Mouse (Mus musculus): ENCODE results near the gene Pde10a. TPM values are rescaled to one million over a fixed set of nuclear protein-coding genes. Genes with fewer than 3 reads are reported as not detected.
A peak's percentile ranks its signal among the peaks of the same experiment; 100 is the strongest.

Pde10a gene
- polyA plus RNA-seq, 1 experiment: 2.4 TPM

DNA sequence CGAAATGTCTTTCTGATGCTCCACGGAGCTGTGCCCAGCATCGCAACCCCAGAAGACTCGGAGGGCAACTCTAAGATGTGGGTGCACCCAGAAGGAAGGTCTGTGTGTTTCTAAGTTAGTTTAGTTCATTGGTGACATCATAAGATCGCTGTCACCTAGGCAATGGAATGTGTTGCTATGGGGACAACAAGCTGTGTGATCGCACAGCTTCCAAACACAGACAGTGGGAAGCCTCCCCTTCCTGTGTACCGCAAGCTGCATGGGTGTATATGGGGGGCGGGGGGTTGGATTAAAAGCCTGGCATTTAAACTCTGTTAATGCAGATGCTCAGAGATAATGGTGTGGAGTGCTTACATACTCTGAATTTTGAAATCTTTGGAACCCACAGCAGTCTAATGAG lies 56.4 kb downstream of the Pde10a start:
- DNase-seq (ENCODE audit: low spot score): no peak

DNA sequence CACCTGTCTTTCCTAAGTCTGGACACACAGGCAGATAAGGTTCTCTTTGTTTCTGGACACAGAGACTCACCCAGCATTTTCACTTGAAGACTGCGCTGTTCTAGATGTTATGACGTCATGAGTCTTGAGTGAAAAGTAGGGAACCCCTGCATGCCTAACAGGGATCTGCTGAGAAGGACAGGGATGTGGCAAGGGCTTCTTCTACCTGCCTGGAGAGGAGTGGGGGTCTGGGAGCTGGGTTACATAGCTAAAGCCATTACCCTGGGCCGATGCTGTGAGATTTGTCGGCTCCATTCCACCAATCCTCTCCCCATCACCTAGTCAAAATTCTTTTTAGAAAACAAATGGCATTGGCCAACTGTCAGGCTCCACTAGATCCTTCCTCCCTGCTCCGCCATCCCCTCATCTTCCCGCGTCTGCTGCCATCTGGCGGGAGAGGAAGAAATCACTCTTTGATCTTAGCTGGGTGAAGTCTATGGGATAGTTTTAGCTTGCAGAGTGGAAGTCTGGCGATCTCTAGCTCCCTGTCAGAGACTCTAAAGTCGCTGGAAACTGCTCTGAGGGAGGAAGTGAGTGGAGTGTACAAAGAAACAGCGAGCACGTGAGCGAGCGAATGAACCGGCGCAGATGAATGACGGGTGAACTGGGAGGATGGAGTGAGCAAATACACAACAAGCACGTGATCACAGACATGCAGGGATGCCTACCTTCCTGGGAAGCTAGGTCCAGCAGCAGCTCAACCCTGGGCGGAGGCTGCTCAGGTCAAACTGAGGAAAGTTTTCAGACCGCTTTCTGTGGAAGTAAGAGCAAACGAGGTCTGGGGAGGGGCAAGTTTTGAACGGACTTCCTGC lies 67.5 kb downstream of the Pde10a start:
- peak; percentile 32 for DNase-seq (ENCODE audit: low spot score)

DNA sequence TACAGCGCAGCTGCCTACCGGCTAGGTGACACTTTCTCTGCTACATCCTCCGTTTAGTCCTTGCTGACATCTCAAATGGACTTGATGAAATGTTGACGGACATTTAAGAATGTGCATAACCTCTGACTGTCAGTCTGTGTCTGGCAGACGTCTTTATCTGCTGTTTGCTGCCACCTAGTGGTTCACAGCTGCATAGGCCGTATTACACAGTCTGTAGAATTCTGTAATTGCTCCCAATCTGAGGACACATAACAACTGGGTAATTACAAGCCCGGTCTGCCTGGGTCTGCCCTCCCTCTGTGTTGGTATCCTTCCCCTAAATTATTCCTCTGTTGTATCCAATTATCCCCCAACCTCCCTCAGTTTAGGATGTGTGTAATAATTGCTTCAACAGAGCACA lies 72.6 kb downstream of the Pde10a start:
- DNase-seq (ENCODE audit: low spot score): no peak

DNA sequence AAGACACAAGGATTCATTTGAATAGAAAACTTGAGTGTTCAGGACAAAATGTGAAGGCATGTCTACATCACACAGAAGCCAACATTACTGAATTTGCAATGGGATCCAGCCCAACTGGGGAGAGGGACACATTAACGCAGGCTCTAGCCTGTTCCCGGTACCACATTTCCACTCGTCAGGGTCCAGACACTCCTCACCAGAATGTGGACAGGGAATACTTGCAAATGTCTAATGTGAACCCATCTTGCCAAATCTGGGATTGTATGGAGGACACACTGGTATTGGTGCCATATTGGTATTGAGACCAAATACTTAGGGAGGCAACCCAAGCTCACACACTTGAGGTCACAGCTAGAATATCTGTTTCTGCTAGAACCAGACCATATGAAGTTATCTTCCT lies 77.8 kb downstream of the Pde10a start:
- no peak for DNase-seq (ENCODE audit: low spot score)

DNA sequence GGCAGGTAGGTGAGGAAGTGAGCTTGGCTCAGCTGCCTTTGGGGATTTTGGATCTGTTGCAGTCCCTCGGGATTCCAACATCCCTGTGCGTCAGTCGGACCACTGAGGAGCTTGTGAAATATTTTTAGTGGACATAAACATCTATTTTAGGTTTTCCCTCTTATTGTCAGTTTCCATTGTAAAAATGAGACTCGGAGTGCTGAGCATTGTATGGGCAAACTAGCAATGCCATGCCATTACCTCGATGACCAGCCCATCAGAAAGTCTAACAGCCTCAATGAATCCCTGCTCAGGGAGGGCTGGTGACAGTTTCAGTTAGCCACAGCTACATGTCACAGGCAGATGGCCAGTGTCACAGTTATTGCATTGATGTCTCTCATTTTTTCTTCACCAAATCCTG lies 80.7 kb downstream of the Pde10a start:
- DNase-seq (ENCODE audit: low spot score): no peak

DNA sequence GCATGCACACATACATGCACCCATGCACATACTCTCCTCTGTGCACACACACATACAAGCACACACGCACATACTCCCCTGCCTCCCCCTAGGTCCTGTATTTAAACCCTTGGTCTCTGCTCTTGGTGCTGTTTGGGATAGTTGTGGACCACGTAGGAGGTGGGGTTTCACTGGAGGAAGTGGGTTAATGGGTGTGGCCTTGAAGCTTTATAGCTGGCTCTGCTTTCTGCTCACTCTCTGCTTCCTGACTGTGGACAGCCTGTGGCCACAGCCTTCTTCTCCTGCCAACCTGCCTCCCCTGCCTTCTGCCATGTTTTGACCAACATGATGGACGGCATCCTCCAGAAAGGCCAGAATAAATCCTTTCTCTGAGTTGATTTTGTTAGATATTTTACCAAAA lies 81.5 kb downstream of the Pde10a start:
- no peak for DNase-seq (ENCODE audit: low spot score)

DNA sequence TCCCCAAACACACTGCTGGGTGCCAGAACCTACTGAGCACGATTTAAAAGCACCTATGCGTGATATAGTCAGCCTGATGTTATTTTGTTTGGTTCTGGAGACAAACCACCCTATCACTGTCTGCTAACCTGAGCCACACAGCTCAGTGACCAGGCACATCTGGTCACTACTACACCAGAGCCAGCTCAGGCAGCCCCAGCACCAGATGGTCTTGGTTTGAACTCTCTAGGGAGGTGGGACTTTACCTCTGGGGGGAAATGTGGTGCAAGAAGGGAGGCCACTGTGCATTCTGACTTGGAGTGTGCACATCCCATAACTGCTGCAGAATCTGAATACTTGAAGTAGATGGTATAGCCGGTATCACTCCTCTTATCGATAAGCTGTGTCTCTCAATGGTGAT lies 86.7 kb downstream of the Pde10a start:
- DNase-seq (ENCODE audit: low spot score): no peak

DNA sequence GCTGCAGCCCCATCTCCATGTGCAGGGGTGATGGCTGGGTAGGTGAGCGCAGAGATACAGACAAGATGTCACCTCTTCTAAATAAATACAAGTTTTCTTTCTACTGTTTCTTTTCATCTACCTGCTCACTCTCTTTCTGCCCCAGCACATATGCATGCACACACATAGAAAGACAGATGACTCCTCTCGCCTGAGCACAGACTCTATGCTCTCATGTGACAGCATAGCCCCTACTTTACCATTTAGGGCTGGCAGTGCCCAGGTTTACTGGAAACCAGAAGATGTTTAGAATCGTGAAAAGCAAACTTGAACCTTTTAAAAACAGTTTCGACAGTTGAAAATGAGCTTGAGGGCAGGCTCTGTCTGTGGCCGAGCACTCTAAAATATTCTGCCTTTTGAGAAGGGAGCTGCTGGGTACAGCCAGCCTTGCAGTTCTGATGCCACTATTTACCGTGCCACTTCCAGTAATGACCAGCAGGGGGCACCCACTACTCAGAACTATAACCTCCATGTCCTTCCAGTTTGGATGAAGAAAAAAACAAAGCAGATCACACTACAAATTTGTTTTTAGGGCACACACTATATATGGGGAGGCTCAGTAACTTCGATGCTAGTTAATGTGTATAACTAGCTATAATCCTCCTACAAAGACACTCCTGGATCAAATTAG lies 88.8 kb downstream of the Pde10a start:
- peak; percentile 47 for DNase-seq (ENCODE audit: low spot score)

DNA sequence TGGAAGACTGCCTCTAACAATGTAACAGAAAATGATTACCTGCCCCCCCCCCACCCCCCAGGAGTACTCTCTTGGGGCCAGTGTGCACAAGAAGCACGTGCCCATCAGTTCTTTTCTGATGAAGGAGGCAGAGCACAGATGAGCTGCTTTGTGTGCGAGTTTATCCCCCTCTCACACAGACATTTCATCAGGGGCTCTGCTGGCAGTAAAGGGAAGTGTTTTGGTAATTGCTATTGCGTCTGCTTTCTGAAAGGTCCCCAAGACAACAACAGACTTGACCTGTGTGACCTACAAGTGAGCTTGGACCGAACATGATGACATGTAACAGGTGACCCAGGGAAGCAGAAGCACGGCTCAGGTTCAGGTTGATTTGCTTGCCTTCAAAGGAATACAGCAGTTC lies 95.2 kb downstream of the Pde10a start:
- no peak for DNase-seq (ENCODE audit: low spot score)

DNA sequence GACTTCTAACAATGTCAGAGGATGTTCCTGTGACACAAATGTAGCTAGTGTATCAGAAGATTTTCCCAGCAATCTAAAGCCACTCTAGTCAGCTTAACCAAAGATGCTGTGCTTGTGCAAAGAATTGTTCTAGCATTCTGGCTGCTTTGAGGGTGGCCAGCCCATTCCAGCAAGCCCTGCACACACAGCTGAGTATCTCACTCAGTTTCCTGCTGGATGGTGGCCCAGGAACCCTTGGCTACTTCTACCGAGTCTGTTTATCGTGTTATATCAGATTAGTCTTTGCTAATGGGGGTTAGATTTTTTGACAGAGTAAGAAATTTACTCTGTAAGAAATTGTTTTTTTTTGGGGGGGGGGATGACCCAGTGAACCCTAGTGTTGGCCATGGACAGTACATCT lies 95.9 kb downstream of the Pde10a start:
- DNase-seq (ENCODE audit: low spot score): no peak

DNA sequence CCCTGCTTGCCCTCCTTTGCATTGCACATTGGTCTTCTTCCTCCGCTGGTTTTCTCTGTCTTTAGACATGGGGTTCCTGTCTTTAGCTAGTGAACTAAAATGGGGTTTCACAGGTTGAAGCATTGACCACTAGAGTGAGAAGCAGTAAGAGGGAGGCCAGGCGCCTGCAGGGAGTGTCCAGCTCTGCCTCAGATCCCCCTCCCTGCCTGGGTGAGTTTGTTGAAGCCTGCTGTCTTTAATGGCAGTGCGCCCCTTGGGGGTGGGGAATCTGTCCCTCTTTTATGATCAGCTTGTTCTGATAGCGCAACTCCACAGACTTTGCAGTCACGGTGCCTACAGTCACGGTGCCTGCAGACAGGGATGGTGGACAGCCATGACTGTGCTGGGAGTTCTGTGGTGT lies 96.7 kb downstream of the Pde10a start:
- DNase-seq (ENCODE audit: low spot score): no peak

DNA sequence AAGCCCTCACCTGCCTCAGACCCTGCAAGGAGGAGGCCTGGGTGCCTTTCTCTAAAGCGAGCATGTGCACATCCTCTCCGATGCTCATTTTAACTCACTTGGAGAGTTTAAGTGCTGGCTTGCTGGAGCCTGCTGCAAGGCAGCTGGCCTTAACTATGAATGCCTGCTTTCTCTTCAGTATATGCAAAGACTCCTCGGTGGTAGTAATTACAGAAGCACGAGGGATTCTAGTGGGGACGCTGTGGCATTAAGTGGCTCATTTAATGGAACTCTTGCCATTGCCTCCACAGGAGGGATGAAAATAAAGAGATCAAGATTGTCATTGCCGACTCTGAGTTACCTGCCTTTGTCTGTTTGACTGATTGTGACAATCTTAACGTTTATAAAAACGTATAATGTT lies 101.2 kb downstream of the Pde10a start:
- no peak for DNase-seq (ENCODE audit: low spot score)

DNA sequence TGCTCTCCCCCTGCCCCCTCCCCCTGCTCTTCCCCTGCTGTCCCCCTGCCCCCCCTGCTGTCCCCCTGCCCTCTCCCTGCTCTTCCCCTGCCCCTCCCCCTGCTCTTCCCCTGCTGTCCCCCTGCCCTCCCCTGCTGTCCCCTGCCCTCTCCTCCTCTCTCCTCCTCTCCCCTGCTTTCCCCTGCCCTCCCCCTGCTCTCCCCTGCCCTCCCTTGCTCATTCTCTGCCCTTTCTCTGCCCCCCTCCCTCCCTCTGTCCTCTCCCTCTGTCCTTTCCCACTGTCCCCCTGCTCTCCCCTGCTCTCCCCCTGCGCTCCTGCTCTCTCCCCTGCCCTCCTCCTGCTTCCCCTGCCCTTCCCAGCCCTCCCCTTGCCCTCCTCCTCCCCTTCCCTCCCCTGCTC lies 106.5 kb downstream of the Pde10a start:
- DNase-seq (ENCODE audit: low spot score): no peak

DNA sequence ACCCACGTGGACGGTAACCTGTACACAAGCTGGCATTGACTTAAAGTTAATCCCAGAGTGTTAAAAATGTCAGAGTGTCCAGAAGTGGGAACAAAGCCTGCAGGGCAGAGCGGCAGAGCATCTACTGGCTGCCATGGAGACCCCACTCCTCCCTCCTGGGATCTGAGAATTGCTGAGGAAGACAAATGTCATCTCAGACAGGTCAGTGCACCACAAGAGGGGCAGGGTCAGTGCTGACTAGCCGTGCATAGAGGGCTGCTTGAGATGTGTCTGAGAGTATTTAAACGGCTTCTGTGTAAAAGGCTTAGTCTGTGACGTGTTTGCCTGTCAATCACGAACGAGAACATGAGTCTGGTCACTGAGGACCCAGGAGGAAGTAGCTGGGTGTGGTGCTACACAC lies 108.4 kb downstream of the Pde10a start:
- DNase-seq (ENCODE audit: low spot score): no peak

DNA sequence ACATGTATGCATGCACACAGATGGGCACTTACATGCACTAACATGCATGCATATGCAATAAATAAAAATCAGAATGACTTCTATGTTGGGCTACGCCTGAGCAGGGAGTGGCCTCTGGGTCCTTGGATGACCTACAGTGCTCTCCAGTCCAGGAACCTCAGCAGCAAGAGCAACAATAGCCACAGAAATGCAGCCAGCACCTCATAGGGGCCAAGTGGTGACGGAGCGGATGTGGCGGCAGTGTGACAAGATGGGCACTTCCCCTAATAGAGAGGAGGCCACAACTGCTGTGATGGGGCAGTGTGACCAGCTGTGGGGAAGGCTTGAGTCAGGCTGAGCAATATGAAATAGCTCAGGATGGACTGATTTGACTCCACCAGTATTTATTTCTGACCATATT lies 109.3 kb downstream of the Pde10a start:
- DNase-seq (ENCODE audit: low spot score): no peak

DNA sequence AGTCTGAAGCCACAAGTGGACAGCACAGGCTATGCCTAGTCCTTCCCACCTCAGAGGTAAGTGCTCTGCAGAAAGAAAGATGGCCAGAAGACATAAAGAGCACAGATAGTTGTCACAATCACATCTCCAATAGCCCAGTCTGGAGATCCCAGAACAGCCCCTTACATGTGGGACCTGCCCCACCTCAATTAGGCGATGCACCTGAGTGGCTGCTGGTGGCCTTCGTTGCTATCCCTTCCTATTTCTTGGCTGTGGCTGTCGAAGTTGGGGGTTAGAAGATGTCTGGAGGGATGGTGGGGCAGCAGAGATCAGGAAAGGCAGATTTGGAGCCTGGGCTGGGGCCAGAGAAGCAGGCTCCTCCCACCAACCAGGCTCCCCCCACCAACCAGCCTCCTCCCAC lies 111.1 kb downstream of the Pde10a start:
- DNase-seq (ENCODE audit: low spot score): no peak

DNA sequence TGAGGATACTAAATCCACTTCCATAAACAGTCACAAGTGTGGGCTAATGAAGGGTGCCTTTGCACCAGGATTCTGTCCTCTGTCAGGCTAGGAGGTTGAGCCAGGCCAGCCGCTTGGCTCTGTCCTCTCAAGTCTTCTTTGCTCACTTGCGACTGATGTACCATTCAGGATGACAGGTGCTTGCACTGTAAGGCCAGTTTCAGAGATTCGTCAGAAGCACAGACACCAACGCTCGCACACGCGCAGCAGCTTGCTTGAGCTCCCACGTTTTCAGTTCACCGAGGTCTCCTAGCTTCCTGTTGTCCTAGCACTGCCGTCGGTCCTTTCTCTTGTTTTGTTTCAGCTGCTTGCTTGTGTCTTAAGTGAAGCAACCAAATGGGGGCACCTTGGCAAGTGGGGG lies 111.5 kb downstream of the Pde10a start:
- DNase-seq (ENCODE audit: low spot score): no peak

DNA sequence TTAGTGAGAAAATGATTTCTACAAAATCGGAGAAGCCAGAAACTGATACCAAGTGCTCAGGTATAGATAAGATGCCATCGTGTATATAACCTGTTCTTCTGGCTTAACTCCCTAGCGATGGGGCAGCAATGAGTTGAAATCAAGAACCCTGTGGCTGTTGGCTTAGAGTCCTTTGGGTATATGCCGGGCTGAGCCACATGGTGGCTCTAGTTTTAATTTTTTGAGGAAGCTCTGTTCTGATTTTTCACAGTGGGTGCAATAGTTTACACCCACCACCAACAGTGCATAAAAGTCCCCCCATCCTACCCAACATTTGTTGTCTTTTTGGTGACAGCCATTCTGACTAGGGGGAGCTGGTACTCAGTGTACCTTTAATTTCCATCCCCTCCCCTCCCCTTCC lies 112.0 kb downstream of the Pde10a start:
- no peak for DNase-seq (ENCODE audit: low spot score)

DNA sequence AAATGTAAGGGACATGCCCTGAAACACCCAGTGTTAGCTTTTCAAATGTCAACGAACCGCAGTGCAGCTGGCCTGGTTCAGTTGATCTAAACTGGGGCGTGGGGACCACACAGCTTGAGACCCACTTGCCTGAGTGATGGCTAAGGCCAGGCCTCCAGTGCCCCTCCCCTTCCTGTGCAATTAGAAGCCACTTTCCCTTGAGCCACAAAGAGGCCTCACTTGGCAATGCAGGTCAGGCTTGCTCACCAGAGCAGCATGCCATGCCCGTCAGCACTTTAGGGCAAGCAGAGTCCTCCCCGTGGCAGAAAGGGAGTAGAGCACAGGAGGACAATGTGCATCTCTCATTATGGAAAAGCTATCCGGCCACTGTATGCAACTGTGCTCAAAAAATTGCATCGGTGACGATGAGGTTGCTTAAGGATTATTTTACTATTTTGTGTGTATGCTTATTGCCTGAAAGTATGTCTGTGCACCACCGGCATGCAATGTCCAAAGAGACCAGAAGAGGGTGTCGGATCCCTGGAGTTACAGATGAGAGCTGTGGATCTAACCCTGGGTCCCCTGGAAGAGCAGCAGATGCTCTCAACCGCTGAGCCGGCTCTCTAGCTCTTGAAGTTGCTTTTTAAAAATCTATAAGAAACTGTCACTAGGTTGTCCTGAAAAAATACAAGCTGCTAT lies 114.7 kb downstream of the Pde10a start:
- DNase-seq (ENCODE audit: low spot score): no peak

DNA sequence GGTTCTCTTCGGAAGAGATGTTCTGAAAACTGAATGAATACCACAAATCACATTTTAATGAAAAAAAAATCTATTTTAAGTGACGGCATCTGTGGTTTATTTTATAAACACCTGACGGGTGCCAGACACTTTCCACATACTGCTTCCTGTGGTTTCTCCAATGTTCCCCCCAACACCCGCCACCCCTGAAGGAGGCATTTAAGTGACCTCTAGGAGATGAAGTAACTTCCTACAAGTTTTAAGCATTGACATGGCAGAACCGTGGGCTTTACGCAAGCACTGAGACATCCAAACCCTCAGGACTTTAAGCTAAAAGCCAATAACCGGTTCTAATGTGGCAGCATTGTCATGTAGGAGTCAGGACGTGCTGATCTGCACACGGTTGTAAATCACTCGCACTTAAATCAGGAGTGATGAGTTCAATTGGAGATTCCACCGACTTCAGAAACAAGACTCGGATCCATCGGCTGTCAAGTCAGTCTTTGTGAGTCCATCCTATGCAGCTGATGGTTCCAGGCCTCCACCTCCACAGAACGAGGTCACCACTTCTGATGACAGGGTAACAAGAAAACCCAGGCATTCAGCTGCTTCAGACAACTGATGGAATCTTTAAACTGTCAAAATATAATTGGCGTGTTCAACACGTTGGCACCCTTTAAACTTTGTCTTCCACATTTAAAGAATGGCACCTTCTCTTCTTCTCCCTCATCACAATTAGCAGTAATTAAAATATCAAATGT lies 115.7 kb downstream of the Pde10a start:
- no peak for DNase-seq (ENCODE audit: low spot score)

DNA sequence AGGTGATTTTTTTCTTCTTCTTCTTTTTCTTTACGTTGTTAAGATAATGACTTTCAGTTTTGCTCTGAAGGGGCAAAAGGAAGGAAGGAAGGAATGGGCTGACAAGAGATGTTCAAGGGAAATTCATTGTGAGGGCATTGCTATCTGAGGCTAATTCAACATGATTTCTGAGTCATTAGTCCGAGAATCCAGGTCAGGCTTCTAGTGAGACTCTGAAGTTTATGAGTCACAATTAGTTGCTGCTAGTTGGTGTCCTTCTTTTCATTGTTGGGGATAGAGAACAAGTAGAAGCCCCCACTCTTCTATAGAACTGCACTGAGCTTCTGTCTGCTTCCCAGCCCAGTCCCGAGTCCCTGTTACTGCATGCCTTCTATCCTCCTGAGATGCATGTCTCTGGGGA lies 116.3 kb downstream of the Pde10a start:
- no peak for DNase-seq (ENCODE audit: low spot score)

DNA sequence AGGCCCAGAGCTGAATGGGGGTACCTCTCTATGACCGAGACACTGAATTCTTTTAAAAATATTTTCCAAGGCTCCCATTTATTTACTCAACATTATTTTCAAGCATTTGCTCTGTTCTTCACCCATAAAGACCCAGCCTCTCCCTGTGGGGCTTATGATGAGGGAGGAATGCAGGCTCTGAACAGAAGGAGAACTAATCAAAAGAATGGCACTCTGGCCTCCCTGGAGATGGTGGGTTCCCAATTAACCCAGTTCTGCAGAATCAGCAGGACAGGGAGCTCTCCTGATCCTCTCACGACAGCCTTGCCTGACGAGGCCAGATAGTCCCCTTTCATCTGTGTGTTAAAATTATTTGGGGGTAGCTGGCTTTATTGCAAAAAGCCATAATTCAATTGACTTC lies 117.2 kb downstream of the Pde10a start:
- DNase-seq (ENCODE audit: low spot score): no peak
